Mouse (Mus musculus) gastrocnemius, adult 2 months (tissue): Measurements from ENCODE around the gene Dnah2. TPM values are rescaled to one million over a fixed set of nuclear protein-coding genes. Genes with fewer than 3 reads are reported as not detected.
"Not testable (repeated sequence)": the region's sequence is repeated elsewhere in the genome, so short reads cannot be mapped to it uniquely, and the experiment has no call there.

ENCODE experiments used
- DNase-seq: peaks from one replicate; pipeline ENCODE4 v3.0.0; 2022
- H3K27ac ChIP-seq: fragments of 200-600 bp; 2 replicates; pipeline ENCODE4 v1.8.1; 2022; ENCODE audit warnings: mild to moderate bottlenecking
- H3K4me3 ChIP-seq: fragments of 200-600 bp; 2 replicates; pipeline ENCODE4 v1.8.1; 2022; ENCODE audit warnings: mild to moderate bottlenecking, moderate library complexity
- CTCF ChIP-seq: fragments of 200-600 bp; IDR thresholded peaks from 2 replicates; pipeline ENCODE4 v1.8.1; 2022; ENCODE audit warnings: antibody characterized with exemption, mild to moderate bottlenecking, moderate library complexity
- intact Hi-C: fragments of 180-260 bp; cut with DNase I; formaldehyde crosslinking; loops from one replicate; pipeline ENCODE4 v1.15.1; 2025
- total RNA-seq, 2 experiments: library from RNA; stranded (reverse); gene quantifications; 2 replicates each; pipeline ENCODE4 v1.2.3; 2021

Dnah2 gene
- total RNA-seq, 2 experiments from 2014 or later, result 0.05 to 0.25 TPM

- no peak overlapping the region for H3K27ac ChIP-seq
- no peak for TF ChIP-seq CTCF
- no peak for DNase-seq
- intact Hi-C loops, result no loop called here
- H3K4me3 ChIP-seq, result no peak overlapping the region
Observed at GRCm38 (mm10) chr11:69540700-69541099, 8.2 kb downstream of the Dnah2 start.

- peak; percentile 28; the same call in 1 of the 2 replicates for TF ChIP-seq CTCF
- DNase-seq, result no peak
- Histone ChIP-seq H3K4me3 (no peak overlapping the region), H3K27ac (no peak overlapping the region)
- intact Hi-C loops, result no loop called here
Observed at GRCm38 (mm10) chr11:69534990-69535389, 13.9 kb downstream of the Dnah2 start.

GRCm38 (mm10) chr11:69532480-69533150 lies 16.3 kb downstream of the Dnah2 start:
- Histone ChIP-seq H3K27ac (no peak overlapping the region), H3K4me3 (no peak overlapping the region)
- DNase-seq, result no peak
- intact Hi-C loops, result no loop called here
- no peak for TF ChIP-seq CTCF

GRCm38 (mm10) chr11:69530755-69531154 lies 18.2 kb downstream of the Dnah2 start:
- DNase-seq, H3K27ac ChIP-seq, intact Hi-C loops, H3K4me3 ChIP-seq: not testable (repeated sequence)
- peak; percentile 22; the same call in 1 of the 2 replicates for TF ChIP-seq CTCF

DNA sequence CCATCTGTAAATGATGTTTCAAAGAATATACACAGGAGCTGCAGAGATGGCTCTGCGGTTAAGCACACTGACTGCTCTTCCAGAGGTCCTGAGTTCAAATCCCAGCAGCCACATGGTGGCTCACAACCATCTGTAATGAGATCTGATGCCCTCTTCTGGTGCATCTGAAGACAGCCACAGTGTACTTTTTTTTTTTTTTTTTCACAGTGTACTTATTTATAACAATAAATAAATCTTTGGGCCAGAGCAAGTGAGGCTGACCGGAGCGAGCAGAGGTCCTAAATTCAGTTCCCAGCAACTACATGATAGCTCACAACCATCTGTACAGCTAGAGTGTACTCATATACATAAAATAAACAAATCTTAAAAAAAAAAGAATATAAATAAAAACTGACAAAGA lies 18.6 kb downstream of the Dnah2 start:
- intact Hi-C loops, DNase-seq, H3K27ac ChIP-seq: not testable (repeated sequence)

GRCm38 (mm10) chr11:69528031-69528390 lies 20.9 kb downstream of the Dnah2 start:
- TF ChIP-seq CTCF, result no peak

More for the DNA sequence above, 18.6 kb downstream of the Dnah2 start:
- H3K4me3 ChIP-seq, result not testable (repeated sequence)

GRCm38 (mm10) chr11:69527098-69528030 lies 21.5 kb downstream of the Dnah2 start:
- TF ChIP-seq CTCF, result no peak
- intact Hi-C loops, result loop anchor here (5.0 kb wide), 1 partner anchor 80 kb away; no protein-coding TSS in a partner anchor
- Histone ChIP-seq H3K27ac (no peak overlapping the region), H3K4me3 (no peak overlapping the region)
- DNase-seq, result no peak

More at GRCm38 (mm10) chr11:69528031-69528390, 20.9 kb downstream of the Dnah2 start:
- no peak for DNase-seq
- H3K4me3 ChIP-seq, result no peak overlapping the region
- no peak overlapping the region for H3K27ac ChIP-seq
- intact Hi-C loops, result loop anchor here (5.0 kb wide), 1 partner anchor 81 kb away; no protein-coding TSS in a partner anchor

DNA sequence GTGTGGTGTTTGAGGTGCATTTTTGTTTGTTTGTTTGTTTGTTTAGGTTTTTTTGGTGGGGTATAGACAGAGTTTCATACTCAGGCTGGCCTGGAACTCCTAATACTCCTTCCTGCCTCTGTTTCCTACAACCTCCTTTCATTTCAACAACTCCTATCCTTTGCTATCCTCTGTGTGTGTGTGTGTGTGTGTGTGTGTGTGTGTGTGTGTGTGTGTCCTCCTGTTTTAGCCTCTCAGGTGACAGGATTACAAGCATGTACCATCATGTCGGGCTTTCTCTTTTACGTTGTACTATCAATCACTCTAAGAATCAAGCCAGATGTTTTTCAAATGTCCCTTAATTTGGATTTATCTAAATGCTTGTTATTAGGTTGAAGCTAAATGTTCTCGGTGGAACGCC lies 22.3 kb downstream of the Dnah2 start:
- no peak for TF ChIP-seq CTCF
- no peak overlapping the region for H3K4me3 ChIP-seq
- intact Hi-C loops, result loop anchor here (5.0 kb wide), 1 partner anchor 79 kb away; no protein-coding TSS in a partner anchor
- H3K27ac ChIP-seq, result no peak overlapping the region
- no peak for DNase-seq

DNA sequence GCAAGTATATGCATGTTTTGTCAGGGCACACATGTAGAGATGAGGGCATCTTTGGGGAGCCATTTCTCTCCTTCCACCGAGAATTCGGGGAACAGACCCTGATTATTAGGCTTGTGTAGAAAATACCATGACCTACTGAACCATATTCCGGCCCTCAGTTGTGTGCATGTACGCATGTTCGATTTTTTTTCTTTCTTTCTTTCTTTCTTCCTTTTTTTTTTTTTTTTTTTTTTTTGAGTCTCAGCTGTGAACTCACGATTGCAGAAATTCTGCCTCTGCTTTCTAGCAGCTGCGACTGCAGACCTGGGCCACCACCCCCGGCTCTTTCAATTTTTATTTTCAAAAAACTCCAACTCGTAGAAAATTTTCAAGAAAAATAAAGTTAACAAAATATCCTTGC lies 23.2 kb downstream of the Dnah2 start:
- Histone ChIP-seq H3K27ac (no peak overlapping the region), H3K4me3 (no peak overlapping the region)
- intact Hi-C loops, result loop anchor here (5.0 kb wide), 1 partner anchor 78 kb away; no protein-coding TSS in a partner anchor
- no peak for DNase-seq
- TF ChIP-seq CTCF, result no peak

- intact Hi-C loops, result no loop called here
- Histone ChIP-seq H3K4me3 (no peak overlapping the region), H3K27ac (no peak overlapping the region)
- DNase-seq, result no peak
- no peak for TF ChIP-seq CTCF
Observed at GRCm38 (mm10) chr11:69523651-69524050, 25.3 kb downstream of the Dnah2 start.

DNA sequence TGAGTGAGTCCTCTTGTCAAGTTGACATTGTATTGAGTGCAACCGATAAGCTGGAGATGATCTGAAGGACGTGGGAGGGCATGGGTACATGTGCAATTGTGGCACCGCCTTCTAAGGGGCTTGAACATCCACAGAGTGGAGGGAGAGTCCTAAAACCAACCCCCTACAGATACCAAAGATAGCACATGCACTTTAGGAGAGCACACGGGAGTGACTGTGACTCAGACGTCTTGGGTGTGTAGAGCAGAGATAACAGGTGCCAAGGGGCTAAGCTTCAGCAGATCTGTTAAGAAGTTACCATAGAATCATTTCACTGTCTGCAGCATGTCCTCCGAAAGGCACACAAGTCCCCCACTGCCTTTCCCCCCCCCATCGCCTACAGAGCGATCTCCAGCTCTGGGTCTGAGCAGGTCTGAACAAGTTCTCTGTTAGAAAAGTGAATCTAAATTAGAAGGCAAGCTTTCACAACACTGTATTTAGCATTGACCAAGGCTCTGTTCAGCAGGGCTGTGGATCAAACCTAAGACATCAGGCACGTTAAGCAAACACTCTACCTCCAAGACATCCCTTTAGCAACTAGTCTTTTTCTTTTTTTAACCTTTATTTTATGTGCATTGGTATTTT lies 27.3 kb downstream of the Dnah2 start:
- Histone ChIP-seq H3K4me3 (no peak overlapping the region), H3K27ac (no peak overlapping the region)
- no peak for DNase-seq
- intact Hi-C loops, result no loop called here
- no peak for TF ChIP-seq CTCF

DNA sequence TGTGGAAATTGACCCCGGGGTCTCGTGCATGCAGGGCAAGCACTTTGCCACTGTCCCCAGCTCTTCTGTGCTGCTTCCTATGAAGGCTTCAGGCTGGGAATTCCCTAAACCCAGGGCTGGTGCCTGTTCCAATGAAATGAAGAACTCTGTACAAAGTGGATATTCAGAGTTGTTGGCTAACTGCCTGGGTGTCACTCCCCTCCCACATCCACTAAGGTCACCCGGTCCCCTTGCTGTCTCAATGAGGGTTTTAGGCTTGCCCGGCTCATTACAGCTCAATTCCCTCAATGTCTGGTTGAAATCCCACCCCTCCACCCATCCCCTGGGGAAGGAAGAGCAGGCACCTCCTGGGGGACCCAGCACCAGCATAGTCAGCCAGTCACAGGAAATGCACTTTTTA lies 28.9 kb downstream of the Dnah2 start:
- DNase-seq, result no peak
- H3K4me3 ChIP-seq, result no peak overlapping the region
- intact Hi-C loops, result no loop called here
- no peak for TF ChIP-seq CTCF
- no peak overlapping the region for H3K27ac ChIP-seq
